Mouse (Mus musculus): ENCODE data around the gene Hoxa6. TPM values are rescaled to one million over a fixed set of nuclear protein-coding genes. Genes with fewer than 3 reads are reported as not detected.

Hoxa6 gene
- total and polyA plus RNA-seq, 3 experiments, result 0.58 to 2.2 (median 2.1) TPM

- Histone ChIP-seq H3K9me3 (replicated peaks; ENCODE audit: low read length) (peaks cover 3% of the 10 kb centered on the region), H3K4me1 (ENCODE audit: control insufficient read depth in 1 of 2, insufficient read depth in 2 of 2) (no peaks in the 10 kb centered on the region), H3K27me3 (replicated peaks) (no peaks in the 10 kb centered on the region), H3K9ac (ENCODE audit: insufficient read depth, low read depth) (no peak overlapping the region), H3K79me2 (replicated peaks; ENCODE audit: control insufficient read depth, extremely low read depth, insufficient read depth, poor library complexity, severe bottlenecking) (no peaks in the 10 kb centered on the region), H3K36me3 (replicated peaks in 1 of 2; ENCODE audit: control insufficient read depth in 1 of 2, insufficient read depth in 1 of 2, low read length in 1 of 2) (peaks cover 3 to 29% of the 10 kb centered on the region in 2 experiments), H3K4me3 (replicated peaks in 1 of 3; ENCODE audit: low read depth in 2 of 3, low read length in 2 of 3, poor library complexity in 1 of 3) (no peak overlapping the region), H3K27ac (ENCODE audit: insufficient read depth, low read depth) (no peak overlapping the region), H3K4me2 (ENCODE audit: insufficient read depth, low read depth, poor library complexity, severe bottlenecking) (no peak overlapping the region)
- dilution Hi-C loops (cut with MboI; ENCODE audit: extremely low pct_ligation_motif_present, extremely low pct_unique_long_range_greater_than_20kb, low sequenced_read_pairs), result no loop called here
- no peak for DNase-seq (ENCODE audit: extremely low read depth)
- TF ChIP-seq PAX5 (IDR thresholded peaks at IDR 0.05; ENCODE audit: low read length) (no peak), RCOR1 (conservative IDR thresholded peaks at IDR 0.05; ENCODE audit: low read depth, low read length) (no peak), E2F4 (IDR thresholded peaks at IDR 0.05; ENCODE audit: insufficient replicate concordance, low read depth, low read length) (no peak), JUND (conservative IDR thresholded peaks at IDR 0.05; ENCODE audit: low read depth, low read length) (no peak), NELFE (IDR thresholded peaks at IDR 0.05; ENCODE audit: low read depth, low read length) (no peak), UBTF (IDR thresholded peaks at IDR 0.05; ENCODE audit: low read depth, low read length) (no peak)
- in situ Hi-C loops (cut with MboI; ENCODE audit: low pct_ligation_motif_present, low pct_unique_long_range_greater_than_20kb, low sequenced_read_pairs), result no loop called here
Observed at GRCm38 (mm10) chr6:52169499-52170165, 38.9 kb downstream of the Hoxa6 start.

GRCm38 (mm10) chr6:52168191-52169055 lies 40.1 kb downstream of the Hoxa6 start:
- DNase-seq (ENCODE audit: extremely low read depth), result no peak
- Histone ChIP-seq H3K4me1 (ENCODE audit: control insufficient read depth in 1 of 2, insufficient read depth in 2 of 2) (no peaks in the 10 kb centered on the region), H3K9ac (ENCODE audit: insufficient read depth, low read depth) (no peak overlapping the region), H3K27me3 (replicated peaks) (no peaks in the 10 kb centered on the region), H3K27ac (ENCODE audit: insufficient read depth, low read depth) (no peak overlapping the region), H3K36me3 (replicated peaks in 1 of 2; ENCODE audit: control insufficient read depth in 1 of 2, insufficient read depth in 1 of 2, low read length in 1 of 2) (peaks cover 5 to 40% of the 10 kb centered on the region in 2 experiments), H3K79me2 (replicated peaks; ENCODE audit: control insufficient read depth, extremely low read depth, insufficient read depth, poor library complexity, severe bottlenecking) (no peaks in the 10 kb centered on the region), H3K9me3 (replicated peaks; ENCODE audit: low read length) (peaks cover 3% of the 10 kb centered on the region), H3K4me3 (replicated peaks in 1 of 3; ENCODE audit: low read depth in 2 of 3, low read length in 2 of 3, poor library complexity in 1 of 3) (no peak overlapping the region), H3K4me2 (ENCODE audit: insufficient read depth, low read depth, poor library complexity, severe bottlenecking) (no peak overlapping the region)
- no peak for TF ChIP-seq ETS1 (conservative IDR thresholded peaks at IDR 0.05; ENCODE audit: low read depth, low read length)
- no peak for TF ChIP-seq CHD1 (IDR thresholded peaks at IDR 0.05; ENCODE audit: low read depth, low read length)
- TF ChIP-seq NRF1 (IDR thresholded peaks at IDR 0.05; ENCODE audit: low read depth, low read length), result no peak
- dilution Hi-C loops (cut with MboI; ENCODE audit: extremely low pct_ligation_motif_present, extremely low pct_unique_long_range_greater_than_20kb, low sequenced_read_pairs), result no loop called here
- in situ Hi-C loops (cut with MboI; ENCODE audit: low pct_ligation_motif_present, low pct_unique_long_range_greater_than_20kb, low sequenced_read_pairs), result no loop called here

- H3K9ac ChIP-seq (ENCODE audit: insufficient read depth, low read depth), result no peak overlapping the region
- peaks cover 9 to 47% of the 10 kb centered on the region in 2 experiments for H3K36me3 ChIP-seq (replicated peaks in 1 of 2; ENCODE audit: control insufficient read depth in 1 of 2, insufficient read depth in 1 of 2, low read length in 1 of 2)
- peaks cover 3% of the 10 kb centered on the region for H3K9me3 ChIP-seq (replicated peaks; ENCODE audit: low read length)
- H3K4me1 ChIP-seq (ENCODE audit: control insufficient read depth in 1 of 2, insufficient read depth in 2 of 2), result no peaks in the 10 kb centered on the region
- H3K4me2 ChIP-seq (ENCODE audit: insufficient read depth, low read depth, poor library complexity, severe bottlenecking), result no peak overlapping the region
- no peaks in the 10 kb centered on the region for H3K79me2 ChIP-seq (replicated peaks; ENCODE audit: control insufficient read depth, extremely low read depth, insufficient read depth, poor library complexity, severe bottlenecking)
- DNase-seq (ENCODE audit: extremely low read depth), result no peak
- no peak overlapping the region for H3K27ac ChIP-seq (ENCODE audit: insufficient read depth, low read depth)
- in situ Hi-C loops (cut with MboI; ENCODE audit: low pct_ligation_motif_present, low pct_unique_long_range_greater_than_20kb, low sequenced_read_pairs), result no loop called here
- no peak overlapping the region for H3K4me3 ChIP-seq (replicated peaks in 1 of 3; ENCODE audit: low read depth in 2 of 3, low read length in 2 of 3, poor library complexity in 1 of 3)
- H3K27me3 ChIP-seq (replicated peaks), result no peaks in the 10 kb centered on the region
- dilution Hi-C loops (cut with MboI; ENCODE audit: extremely low pct_ligation_motif_present, extremely low pct_unique_long_range_greater_than_20kb, low sequenced_read_pairs), result no loop called here
- TF ChIP-seq SIN3A (IDR thresholded peaks at IDR 0.05; ENCODE audit: low read length), result no peak
- TF ChIP-seq POLR2A (IDR thresholded peaks at IDR 0.05; ENCODE audit: low read depth, low read length), result no peak
- TF ChIP-seq KAT2A (IDR thresholded peaks at IDR 0.05; ENCODE audit: insufficient replicate concordance, low read length), result no peak
- TF ChIP-seq ELF1 (IDR thresholded peaks at IDR 0.05; ENCODE audit: low read depth, low read length), result no peak
- TF ChIP-seq SMC3 (IDR thresholded peaks at IDR 0.05; ENCODE audit: low read depth, low read length), result no peak
- TF ChIP-seq IRF4 (IDR thresholded peaks at IDR 0.05; ENCODE audit: low read depth, low read length), result no peak
- TF ChIP-seq BHLHE40 (IDR thresholded peaks at IDR 0.05; ENCODE audit: low read depth, low read length), result no peak
- TF ChIP-seq USF1 (IDR thresholded peaks at IDR 0.05; ENCODE audit: low read depth, low read length), result no peak
- TF ChIP-seq RCOR1 (conservative IDR thresholded peaks at IDR 0.05; ENCODE audit: low read depth, low read length), result no peak
- no peak for TF ChIP-seq ZNF384 (IDR thresholded peaks at IDR 0.05; ENCODE audit: low read depth, low read length)
- TF ChIP-seq JUN (IDR thresholded peaks at IDR 0.05; ENCODE audit: insufficient read depth, low read depth, low read length), result no peak
- no peak for TF ChIP-seq CTCF (conservative IDR thresholded peaks at IDR 0.05 in 1 of 2, IDR thresholded peaks at IDR 0.05 in 1 of 2; ENCODE audit: low read depth in 2 of 2, low read length in 2 of 2)
- TF ChIP-seq POLR2AphosphoS2 (IDR thresholded peaks at IDR 0.05; ENCODE audit: low read depth, low read length), result no peak
- no peak for TF ChIP-seq ZKSCAN1 (IDR thresholded peaks at IDR 0.05; ENCODE audit: borderline replicate concordance, low read depth, low read length)
- TF ChIP-seq MXI1 (IDR thresholded peaks at IDR 0.05; ENCODE audit: low read depth, low read length), result no peak
- TF ChIP-seq GABPA (IDR thresholded peaks at IDR 0.05; ENCODE audit: insufficient replicate concordance, low read depth, low read length), result no peak
Observed at GRCm38 (mm10) chr6:52167736-52168161, 40.8 kb downstream of the Hoxa6 start.

All from CH12.LX (cell line).